20 mouse cellular contexts compared by ENCODE assay signal in genomic region chr4:75291142-75291541, GRCm38 (mm10). TPM values are rescaled to one million over a fixed set of nuclear protein-coding genes. Genes with fewer than 3 reads are reported as not detected.
DNase-seq lines count a peak whose midpoint lies in the region; ATAC-seq and TF ChIP-seq lines count a peak whose summit lies in the region.
"Had no signal": no experiment of that assay in that cellular context is flagged by ENCODE, and none has a peak within 500 bp of the region (broad histone marks: within the 10 kb centered on the region; RNA-seq: fewer than 3 reads in every experiment).

No protein-coding gene starts in this region.

- H3K27me3 ChIP-seq in G1E (ENCODE audit: insufficient read depth, low read length) (no peaks in the 10 kb centered on the region), MEL (ENCODE audit: control insufficient read depth in 1 of 2, insufficient read depth in 2 of 2, low read length in 2 of 2) (no peaks in the 10 kb centered on the region)
- no peaks in the 10 kb centered on the region for H3K27me3 ChIP-seq in midbrain, embryonic 11.5 days (ENCODE audit: control insufficient read depth, insufficient read depth, low read length)
- H3K27me3 ChIP-seq: CH12.LX had no signal

- ATAC-seq in G1E (ENCODE audit: extremely low read depth, insufficient number of reproducible peaks, low FRiP score, poor library complexity, severe bottlenecking): peak; percentile 71
- no peak for ATAC-seq in midbrain, embryonic 11.5 days (ENCODE audit: low FRiP score)
- ATAC-seq: activated CD4-positive, CD25-positive, alpha-beta regulatory T cell, adult 4 months; CD4-positive, CD25-positive, alpha-beta regulatory T cell, adult 4 months; Patski had no signal

- no peak overlapping the region for H3K27ac ChIP-seq in MEL (ENCODE audit: control insufficient read depth, low read depth, low read length)
- H3K27ac ChIP-seq in midbrain, embryonic 11.5 days (ENCODE audit: low read depth, low read length): no peak overlapping the region

- H3K4me3 ChIP-seq in G1E (ENCODE audit: low read depth, low read length) (no peak overlapping the region), MEL (ENCODE audit: control insufficient read depth in 1 of 2, insufficient read depth in 1 of 2, low read depth in 2 of 2, low read length in 2 of 2) (no peak overlapping the region)
- no peak overlapping the region for H3K4me3 ChIP-seq in midbrain, embryonic 11.5 days (ENCODE audit: low read depth, low read length)

- no peaks in the 10 kb centered on the region for H3K79me2 ChIP-seq in MEL (ENCODE audit: control insufficient read depth, insufficient read depth, low read length, poor library complexity)

- DNase-seq in G1E (ENCODE audit: low spot score): no peak
- DNase-seq in MEL (ENCODE audit: low read depth, low spot score): no peak
- DNase-seq in frontal cortex, postnatal 25 days (ENCODE audit: low spot score in 2 of 2): no peak
- no peak for DNase-seq in midbrain, embryonic 11.5 days (ENCODE audit: low spot score, missing footprints)
- DNase-seq: adrenal gland, adult 2 months; adrenal gland, adult 8-10 months; adrenal gland, postnatal 10 days; adrenal gland, postnatal 14 days; adrenal gland, postnatal 25 days; adrenal gland, postnatal 36 days; B cell, adult 2 months; cerebellum, adult 11 months; cerebellum, adult 11-12 months; cerebellum, adult 18-20 months; cerebellum, adult 2 months; cerebellum, adult 8-10 months had no signal

- peak; percentile 21 to 66; a peak in 3 of 4 replicates for TF ChIP-seq EP300 in MEL (IDR thresholded peaks at IDR 0.05; ENCODE audit: low read depth in 1 of 2, low read length in 2 of 2)

- H3K9me3 ChIP-seq in G1E (replicated peaks) (no peaks in the 10 kb centered on the region), MEL (replicated peaks; ENCODE audit: insufficient read depth, low read length) (no peaks in the 10 kb centered on the region)
- no peaks in the 10 kb centered on the region for H3K9me3 ChIP-seq in midbrain, embryonic 11.5 days (ENCODE audit: control insufficient read depth, low read length)

- no peak overlapping the region for H3K4me2 ChIP-seq in midbrain, embryonic 11.5 days

- TF ChIP-seq CTCF in G1E (IDR thresholded peaks at IDR 0.05; ENCODE audit: low read depth, low read length) (no peak), MEL (IDR thresholded peaks at IDR 0.05 in 2 of 3, conservative IDR thresholded peaks at IDR 0.05 in 1 of 3; ENCODE audit: control insufficient read depth in 1 of 3, insufficient read depth in 1 of 3, low read depth in 2 of 3, low read length in 3 of 3, poor library complexity in 1 of 3, severe bottlenecking in 1 of 3) (no peak)

- TF ChIP-seq POLR2A in MEL (IDR thresholded peaks at IDR 0.05; ENCODE audit: control insufficient read depth in 1 of 2, insufficient read depth in 1 of 2, low read depth in 1 of 2, low read length in 2 of 2, poor library complexity in 1 of 2): no peak

- H3K36me3 ChIP-seq in G1E (replicated peaks) (no peaks in the 10 kb centered on the region), MEL (ENCODE audit: control insufficient read depth in 1 of 2, insufficient read depth in 2 of 2, low read length in 2 of 2) (peaks cover 0 to 8% of the 10 kb centered on the region in 2 experiments; a peak in 2 of 4 replicates)
- no peaks in the 10 kb centered on the region for H3K36me3 ChIP-seq in midbrain, embryonic 11.5 days (ENCODE audit: control insufficient read depth, insufficient read depth, low read length)

- 83% methylated on average over 4 of the region's 4 CpGs for WGBS in midbrain, embryonic 11.5 days

- H3K9ac ChIP-seq in MEL (ENCODE audit: control insufficient read depth, low read depth, low read length, poor library complexity, severe bottlenecking): no peak overlapping the region
- H3K9ac ChIP-seq in midbrain, embryonic 11.5 days (ENCODE audit: low read length): no peak overlapping the region

- H3K4me1 ChIP-seq in G1E (ENCODE audit: insufficient read depth, low read depth, low read length) (peaks cover 17% of the 10 kb centered on the region), MEL (ENCODE audit: control insufficient read depth in 1 of 2, insufficient read depth in 2 of 2, low read length in 2 of 2) (peaks cover 3 to 14% of the 10 kb centered on the region in 2 experiments)
- no peaks in the 10 kb centered on the region for H3K4me1 ChIP-seq in midbrain, embryonic 11.5 days (ENCODE audit: control insufficient read depth, insufficient read depth, low read length)

- TF ChIP-seq RAD21 in MEL (IDR thresholded peaks at IDR 0.05; ENCODE audit: low read depth, low read length): no peak

TF ChIP-seq in MEL, 35 proteins besides CTCF, POLR2A, EP300 and RAD21:
- TF ChIP-seq TAL1 (IDR thresholded peaks at IDR 0.05; ENCODE audit: low read length) (no peak), TCF12 (IDR thresholded peaks at IDR 0.05; ENCODE audit: low read depth, low read length) (peak; percentile 67), USF1 (IDR thresholded peaks at IDR 0.05; ENCODE audit: low read depth, low read length) (no peak), MAFK (IDR thresholded peaks at IDR 0.05; ENCODE audit: borderline replicate concordance, low read depth, low read length) (no peak), USF2 (IDR thresholded peaks at IDR 0.05; ENCODE audit: borderline replicate concordance in 1 of 2, insufficient read depth in 1 of 2, low read depth in 1 of 2, low read length in 2 of 2) (no peak), ZKSCAN1 (IDR thresholded peaks at IDR 0.05; ENCODE audit: low read depth, low read length) (no peak), MEF2A (IDR thresholded peaks at IDR 0.05; ENCODE audit: extremely low read depth, insufficient replicate concordance, low read depth, low read length, poor library complexity, severe bottlenecking) (no peak), ETS1 (IDR thresholded peaks at IDR 0.05; ENCODE audit: low read depth, low read length) (no peak), ZC3H11A (IDR thresholded peaks at IDR 0.05; ENCODE audit: low read depth, low read length) (no peak), GATA1 (IDR thresholded peaks at IDR 0.05; ENCODE audit: low read depth, low read length) (0 out of 2 replicates have a peak, but pooled peaks have one; percentile 8), CHD1 (IDR thresholded peaks at IDR 0.05; ENCODE audit: low read depth, low read length) (no peak), NRF1 (IDR thresholded peaks at IDR 0.05; ENCODE audit: insufficient read depth, low read depth, low read length, poor library complexity, severe bottlenecking) (no peak), GABPA (IDR thresholded peaks at IDR 0.05; ENCODE audit: low read depth, low read length) (no peak), MYC (IDR thresholded peaks at IDR 0.05; ENCODE audit: low read depth, low read length) (no peak)

RNA-seq across cellular contexts. Expression of gene Dmac1, which starts 13.0 kb away (rescaled TPM):
- 59.6 and 84.3 TPM in 2 replicates for total RNA-seq in G1E (2014; fragmentation: Nextera tagmentation)
- total RNA-seq in G1E (2017): 101 and 103 TPM in 2 replicates
- polyA plus RNA-seq in G1E (2012): 141 and 162 TPM in 2 replicates
- total RNA-seq in MEL (2012; rRNA removed): 107 TPM in 2 replicates
- 100 to 1,000 TPM; 110 to 204 TPM for polyA plus RNA-seq in MEL (2012; ENCODE audit: insufficient read depth in 1 of 2, insufficient read length in 2 of 2, low read depth in 1 of 2, low replicate concordance in 2 of 2, missing spikeins in 1 of 2)
- polyA plus RNA-seq in midbrain, embryonic 11.5 days (2014; fragmentation: Nextera tagmentation; extraction: Ambion mirVana): 113 and 121 TPM in 2 replicates
